Mouse (Mus musculus) CH12.LX (cell line): ENCODE data around the gene Tmem54. TPM values are rescaled to one million over a fixed set of nuclear protein-coding genes. Genes with fewer than 3 reads are reported as not detected.

ENCODE experiments used
- DNase-seq: peaks from one replicate; pipeline ENCODE4 v3.0.0-alpha.2; 2013; ENCODE audit errors: extremely low read depth
- H3K27ac ChIP-seq: 2 replicates; pipeline ENCODE4 v1.5.1; 2012; ENCODE audit warnings: low read depth, mild to moderate bottlenecking, control low read depth, moderate library complexity; ENCODE audit not compliant: insufficient read depth
- H3K27me3 ChIP-seq: replicated peaks from 2 replicates; pipeline ENCODE3; 2012; ENCODE audit warnings: inconsistent platforms
- H3K36me3 ChIP-seq, 2 experiments: replicated peaks in 1 of 2; 2 replicates each; pipeline versions ENCODE3 to v1.6.1; 2012; ENCODE audit warnings: inconsistent platforms in 1 of 2, low read length in 1 of 2, mild to moderate bottlenecking in 1 of 2, mixed read lengths in 1 of 2, moderate library complexity in 1 of 2; ENCODE audit not compliant: control insufficient read depth in 1 of 2, insufficient read depth in 1 of 2
- H3K4me1 ChIP-seq, 2 experiments: 2 replicates each; pipeline ENCODE4 v1.6.1; 2012; ENCODE audit warnings: inconsistent platforms in 1 of 2, moderate library complexity in 1 of 2; ENCODE audit not compliant: insufficient read depth in 2 of 2, control insufficient read depth in 1 of 2
- H3K4me2 ChIP-seq: 2 replicates; pipeline ENCODE4 v1.6.1; 2012; ENCODE audit warnings: low read depth, mild to moderate bottlenecking, control low read depth; ENCODE audit not compliant: poor library complexity, insufficient read depth, severe bottlenecking
- H3K4me3 ChIP-seq, 3 experiments: fragments of 150-350 bp in 1 of 3; sonication (generic) in 1 of 3; replicated peaks in 1 of 3; 2 replicates each; pipeline versions ENCODE3 to v1.5.1; 2011 to 2012; ENCODE audit warnings: low read depth in 2 of 3, low read length in 2 of 3, mild to moderate bottlenecking in 2 of 3, moderate library complexity in 2 of 3, control low read depth in 1 of 3, improper control_type of control experiment in 1 of 3, inconsistent platforms in 1 of 3, mixed read lengths in 1 of 3; ENCODE audit not compliant: poor library complexity in 1 of 3
- H3K79me2 ChIP-seq: replicated peaks from 2 replicates; pipeline ENCODE4 v1.6.1; 2012; ENCODE audit warnings: mild to moderate bottlenecking, moderate library complexity; ENCODE audit not compliant: control insufficient read depth, poor library complexity, insufficient read depth, severe bottlenecking; ENCODE audit errors: extremely low read depth
- H3K9ac ChIP-seq: 2 replicates; pipeline ENCODE4 v1.6.1; 2012; ENCODE audit warnings: low read depth, mild to moderate bottlenecking, control low read depth, moderate library complexity; ENCODE audit not compliant: insufficient read depth
- H3K9me3 ChIP-seq: replicated peaks from 2 replicates; pipeline ENCODE3; 2012; ENCODE audit warnings: low read length, inconsistent platforms, mixed read lengths
- CHD2 ChIP-seq: IDR thresholded peaks from 2 replicates; pipeline ENCODE4 v1.6.1; 2011; ENCODE audit warnings: low read length, improper control_type of control experiment
- CTCF ChIP-seq, 2 experiments: IDR thresholded peaks in 1 of 2; conservative IDR thresholded peaks in 1 of 2; 2 replicates each; pipeline ENCODE4 v1.5.1; 2011 to 2012; ENCODE audit warnings: low read depth in 2 of 2, low read length in 2 of 2, improper control_type of control experiment in 1 of 2, inconsistent platforms in 1 of 2, mild to moderate bottlenecking in 1 of 2, moderate library complexity in 1 of 2
- EP300 ChIP-seq: IDR thresholded peaks from 2 replicates; pipeline ENCODE4 v1.6.1; 2011; ENCODE audit warnings: low read length, improper control_type of control experiment
- HCFC1 ChIP-seq: IDR thresholded peaks from 2 replicates; pipeline ENCODE4 v1.6.1; 2012; ENCODE audit warnings: low read depth, mild to moderate bottlenecking, inconsistent platforms, low read length, improper control_type of control experiment
- IRF4 ChIP-seq: IDR thresholded peaks from 2 replicates; pipeline ENCODE4 v1.6.1; 2014; ENCODE audit warnings: low read depth, mild to moderate bottlenecking, inconsistent platforms, low read length, improper control_type of control experiment
- MAFK ChIP-seq: IDR thresholded peaks from 2 replicates; pipeline ENCODE4 v1.6.1; 2011; ENCODE audit warnings: low read length, improper control_type of control experiment; ENCODE audit not compliant: insufficient replicate concordance
- MAX ChIP-seq: IDR thresholded peaks from 2 replicates; pipeline ENCODE4 v1.6.1; 2011; ENCODE audit warnings: low read length, improper control_type of control experiment
- MYC ChIP-seq: IDR thresholded peaks from 2 replicates; pipeline ENCODE4 v1.6.1; 2011; ENCODE audit warnings: low read depth, mild to moderate bottlenecking, improper control_type of control experiment, low read length
- NELFE ChIP-seq: IDR thresholded peaks from 2 replicates; pipeline ENCODE4 v1.6.1; 2011; ENCODE audit warnings: low read depth, low read length, improper control_type of control experiment
- NRF1 ChIP-seq: IDR thresholded peaks from 2 replicates; pipeline ENCODE4 v1.6.1; 2014; ENCODE audit warnings: low read depth, mild to moderate bottlenecking, inconsistent platforms, low read length, improper control_type of control experiment, moderate library complexity
- PAX5 ChIP-seq: IDR thresholded peaks from 2 replicates; pipeline ENCODE4 v1.6.1; 2012; ENCODE audit warnings: low read length, inconsistent platforms, mixed read lengths
- POLR2AphosphoS2 ChIP-seq: IDR thresholded peaks from 2 replicates; pipeline ENCODE4 v1.6.1; 2011; ENCODE audit warnings: low read depth, low read length, improper control_type of control experiment
- RAD21 ChIP-seq: IDR thresholded peaks from 2 replicates; pipeline ENCODE4 v1.6.1; 2011; ENCODE audit warnings: low read depth, mild to moderate bottlenecking, low read length, improper control_type of control experiment, moderate library complexity
- RCOR1 ChIP-seq: conservative IDR thresholded peaks from 2 replicates; pipeline ENCODE4 v1.6.1; 2012; ENCODE audit warnings: low read depth, mild to moderate bottlenecking, inconsistent platforms, low read length, improper control_type of control experiment
- SIN3A ChIP-seq: IDR thresholded peaks from 2 replicates; pipeline ENCODE4 v1.6.1; 2012; ENCODE audit warnings: low read length, improper control_type of control experiment, inconsistent platforms
- SMC3 ChIP-seq: IDR thresholded peaks from 2 replicates; pipeline ENCODE4 v1.6.1; 2011; ENCODE audit warnings: low read depth, low read length, improper control_type of control experiment
- ZKSCAN1 ChIP-seq: IDR thresholded peaks from 2 replicates; pipeline ENCODE4 v1.6.1; 2012; ENCODE audit warnings: low read depth, inconsistent platforms, low read length, improper control_type of control experiment, borderline replicate concordance
- ZNF384 ChIP-seq: IDR thresholded peaks from 2 replicates; pipeline ENCODE4 v1.6.1; 2012; ENCODE audit warnings: low read depth, low read length, improper control_type of control experiment, inconsistent platforms
- dilution Hi-C: fragments of 300-500 bp; cut with MboI; formaldehyde crosslinking; loops from 2 replicates; pipeline ENCODE4 v1.14.3; 2020; ENCODE audit warnings: low sequenced_read_pairs; ENCODE audit not compliant: extremely low pct_unique_long_range_greater_than_20kb, extremely low pct_ligation_motif_present
- in situ Hi-C: fragments of 300-500 bp; cut with MboI; formaldehyde crosslinking; loops from 3 replicates; pipeline ENCODE4 v1.14.3; 2019; ENCODE audit warnings: low sequenced_read_pairs, low pct_ligation_motif_present, low pct_unique_long_range_greater_than_20kb, mixed read lengths
- polyA plus RNA-seq: library from polyadenylated mRNA; unstranded; fragments of >175 nt; gene quantifications from 2 replicates; pipeline ENCODE4 v1.2.1, GENCODE M21; 2012; ENCODE audit warnings: low read depth; ENCODE audit not compliant: insufficient read length
- total RNA-seq, 2 experiments: library from RNA; depleted of rRNA; stranded (reverse); fragments of 300-350 nt in 1 of 2; fragments of >200 nt in 1 of 2; gene quantifications; 2 replicates each; pipeline ENCODE4 v1.2.3; 2012 to 2014

The Tmem54 gene
- total and polyA plus RNA-seq, 3 experiments, result not detected

DNA sequence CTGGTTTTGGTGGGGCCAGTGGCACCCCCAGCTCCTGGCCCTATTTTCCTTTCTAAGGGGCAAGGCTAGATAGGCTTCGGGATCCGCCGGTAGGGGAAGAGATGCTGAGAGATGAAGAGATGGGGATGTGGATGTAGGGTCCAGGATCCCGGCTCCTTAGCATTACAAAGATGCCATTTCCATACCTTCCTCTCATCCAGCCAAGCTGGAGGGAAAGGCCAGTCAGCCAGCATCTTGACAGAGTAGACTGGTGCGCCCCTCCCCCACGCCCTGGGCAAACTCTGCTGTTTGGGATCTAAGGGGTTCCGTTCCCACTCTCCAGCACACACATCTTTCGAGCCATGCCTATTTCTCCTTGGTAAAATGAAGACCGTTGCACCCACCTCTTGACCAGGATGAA lies 725 bp downstream of the Tmem54 start:
- no peak for TF ChIP-seq EP300
- no peak for TF ChIP-seq IRF4
- dilution Hi-C loops (no loop called here), in situ Hi-C loops (no loop called here)
- DNase-seq, result no peak
- no peak overlapping the region for H3K27ac ChIP-seq
- H3K9ac ChIP-seq, result no peak overlapping the region
- no peaks in the 10 kb centered on the region for H3K9me3 ChIP-seq
- H3K4me3 ChIP-seq, result no peak overlapping the region
- peaks cover 0 to 8% of the 10 kb centered on the region in 2 experiments; a peak in 2 of 4 replicates for H3K4me1 ChIP-seq
- no peaks in the 10 kb centered on the region for H3K36me3 ChIP-seq
- H3K4me2 ChIP-seq, result no peak overlapping the region
- peaks cover 53% of the 10 kb centered on the region for H3K27me3 ChIP-seq
- H3K79me2 ChIP-seq, result no peaks in the 10 kb centered on the region

DNA sequence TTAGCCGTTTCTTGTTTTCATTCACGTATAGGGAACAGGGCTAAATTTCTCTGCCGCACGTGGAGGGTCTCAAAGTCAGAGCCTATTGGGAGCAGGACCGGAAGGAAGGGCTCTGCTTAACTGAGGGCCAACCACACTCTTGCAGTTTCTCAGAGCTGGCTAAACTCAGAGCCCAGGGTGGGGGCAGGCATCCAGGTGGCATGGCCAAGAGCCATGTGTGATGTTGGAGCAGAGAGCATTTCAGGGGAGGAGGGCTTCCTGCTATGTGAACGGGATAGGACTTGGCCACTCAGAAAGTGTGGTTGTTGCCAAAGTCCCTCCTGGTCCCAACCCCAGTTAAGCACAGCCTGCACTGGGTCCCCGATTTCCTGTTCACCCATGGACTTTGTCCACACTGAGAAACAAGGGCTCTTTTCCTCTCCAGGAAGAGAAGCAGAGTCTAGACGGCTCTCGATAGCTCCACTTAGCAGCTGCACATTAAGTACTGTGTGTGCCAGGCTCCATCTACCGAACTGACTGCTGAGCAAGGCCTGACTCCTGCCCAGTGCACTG lies 2.1 kb downstream of the Tmem54 start:
- in situ Hi-C loops, result no loop called here
- Histone ChIP-seq H3K27ac (no peak overlapping the region), H3K79me2 (no peaks in the 10 kb centered on the region), H3K9ac (no peak overlapping the region), H3K4me3 (no peak overlapping the region), H3K4me2 (no peak overlapping the region), H3K4me1 (peaks cover 0 to 5% of the 10 kb centered on the region in 2 experiments; a peak in 3 of 4 replicates), H3K9me3 (no peaks in the 10 kb centered on the region)
- dilution Hi-C loops, result no loop called here
- DNase-seq, result no peak
- TF ChIP-seq ZKSCAN1, result no peak
- no peak for TF ChIP-seq RAD21
- TF ChIP-seq SMC3, result no peak
- TF ChIP-seq NELFE, result no peak
- no peak for TF ChIP-seq SIN3A
- no peak for TF ChIP-seq RCOR1
- no peak for TF ChIP-seq MYC
- no peak for TF ChIP-seq ZNF384
- TF ChIP-seq MAX, result no peak
- no peak for TF ChIP-seq CHD2
- TF ChIP-seq, all 38 proteins: peak for 0
- Histone ChIP-seq H3K27me3 (peaks cover 57% of the 10 kb centered on the region), H3K36me3 (no peaks in the 10 kb centered on the region)

DNA sequence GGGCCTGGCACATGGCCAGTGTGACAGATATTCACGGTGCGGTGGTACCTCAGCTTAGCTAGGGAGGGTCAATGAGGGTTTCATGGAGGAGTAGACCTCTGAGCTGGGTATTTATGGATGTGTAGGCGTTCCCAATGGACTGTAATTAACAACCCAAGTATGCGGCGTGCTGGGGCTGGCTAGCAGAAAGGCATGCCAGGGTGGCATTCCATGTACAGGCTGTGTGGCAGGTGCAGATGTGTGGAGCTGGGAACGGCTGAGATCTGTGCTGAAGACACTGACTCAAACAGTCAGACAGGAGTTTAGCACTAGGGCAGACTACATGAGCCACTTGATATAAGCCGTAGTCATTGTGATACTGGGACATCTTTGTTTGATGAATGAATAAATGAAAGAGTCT lies 3.3 kb downstream of the Tmem54 start:
- DNase-seq, result no peak
- peaks cover 6 to 7% of the 10 kb centered on the region in 2 experiments for H3K4me1 ChIP-seq
- H3K9ac ChIP-seq, result no peak overlapping the region
- in situ Hi-C loops, result no loop called here
- H3K9me3 ChIP-seq, result peaks cover 10% of the 10 kb centered on the region
- no peaks in the 10 kb centered on the region for H3K79me2 ChIP-seq
- H3K27me3 ChIP-seq, result peaks cover 56% of the 10 kb centered on the region
- TF ChIP-seq CTCF (conservative IDR thresholded peaks at IDR 0.05 in 1 of 2, IDR thresholded peaks at IDR 0.05 in 1 of 2; ENCODE audit: low read depth in 2 of 2, low read length in 2 of 2) (no peak), NRF1 (no peak), POLR2AphosphoS2 (no peak), HCFC1 (no peak), PAX5 (no peak), ZKSCAN1 (no peak), MAFK (no peak)
- no peak overlapping the region for H3K4me3 ChIP-seq
- dilution Hi-C loops, result no loop called here
- no peak overlapping the region for H3K4me2 ChIP-seq
- H3K36me3 ChIP-seq, result no peaks in the 10 kb centered on the region
- no peak overlapping the region for H3K27ac ChIP-seq
